Mouse (Mus musculus) liver, postnatal 0 days (tissue): ENCODE results near the gene Ncbp2. TPM values are rescaled to one million over a fixed set of nuclear protein-coding genes. Genes with fewer than 3 reads are reported as not detected.
"Not testable (repeated sequence)": the region's sequence is repeated elsewhere in the genome, so short reads cannot be mapped to it uniquely, and the experiment has no call there.

Source experiments
- ATAC-seq: fragments of 200-750 bp; cut with Nextera tagmentation; 2 replicates; pipeline ENCODE4 v1.8.0; 2017; ENCODE audit warnings: mild to moderate bottlenecking, moderate library complexity
- DNase-seq: peaks from one replicate; pipeline ENCODE4 v3.0.0-alpha.2; 2016
- H3K27ac ChIP-seq: fragments of 300-500 bp; sonication (generic); 2 replicates; pipeline ENCODE4 v1.5.1; 2014; ENCODE audit warnings: antibody characterized with exemption, moderate library complexity, mild to moderate bottlenecking, low read depth
- H3K27me3 ChIP-seq: fragments of 300-500 bp; sonication (generic); 2 replicates; pipeline ENCODE4 v1.6.1; 2014; ENCODE audit warnings: low read length, control low read depth, mixed read lengths; ENCODE audit not compliant: insufficient read depth
- H3K36me3 ChIP-seq: fragments of 300-500 bp; sonication (generic); replicated peaks from 2 replicates; pipeline ENCODE4 v1.6.1; 2014; ENCODE audit warnings: mild to moderate bottlenecking, control low read depth, low read length, moderate library complexity, mixed read lengths; ENCODE audit not compliant: insufficient read depth
- H3K4me1 ChIP-seq: fragments of 300-500 bp; sonication (generic); 2 replicates; pipeline ENCODE4 v1.6.1; 2014; ENCODE audit warnings: antibody characterized with exemption, mild to moderate bottlenecking, control low read depth; ENCODE audit not compliant: insufficient read depth
- H3K4me2 ChIP-seq: fragments of 300-500 bp; sonication (generic); 2 replicates; pipeline ENCODE4 v1.6.1; 2014; ENCODE audit warnings: low read depth, mild to moderate bottlenecking, low read length, moderate library complexity, mixed read lengths
- H3K4me3 ChIP-seq: fragments of 300-500 bp; sonication (generic); 2 replicates; pipeline ENCODE4 v1.5.1; 2014; ENCODE audit warnings: low read depth, low read length
- H3K9ac ChIP-seq: fragments of 300-500 bp; sonication (generic); replicated peaks from 2 replicates; pipeline ENCODE4 v1.6.1; 2014; ENCODE audit warnings: mild to moderate bottlenecking, moderate library complexity
- H3K9me3 ChIP-seq: fragments of 300-500 bp; sonication (generic); 2 replicates; pipeline ENCODE4 v1.6.1; 2016; ENCODE audit warnings: mild to moderate bottlenecking, control low read depth, low read length, mixed read lengths
- CTCF ChIP-seq: sonication (generic); IDR thresholded peaks from 2 replicates; pipeline ENCODE4 v1.5.1; 2016; ENCODE audit warnings: antibody characterized with exemption, low read depth
- EP300 ChIP-seq: IDR thresholded peaks from 2 replicates; pipeline ENCODE4 v1.6.1; 2016; ENCODE audit warnings: antibody characterized with exemption, low read depth, mild to moderate bottlenecking
- WGBS: fragments of 180-500 bp; shearing (Covaris S2); extraction: QIAGEN DNeasy Blood & Tissue Kit; methylation state at CpG from one replicate; pipeline ENCODE4 v1.1.7; 2014; ENCODE audit not compliant: insufficient replicate concordance; 5-methylcytosine and 5-hydroxymethylcytosine counted together
- polyA plus RNA-seq: library from polyadenylated mRNA; unstranded; fragments of >200 nt; fragmentation: Nextera tagmentation; extraction: Ambion mirVana; gene quantifications from 2 replicates; pipeline ENCODE4 v1.2.1, GENCODE M21; 2015

Ncbp2 gene
- polyA plus RNA-seq, 1 experiment from 2014 or later: 21.4 TPM

DNA sequence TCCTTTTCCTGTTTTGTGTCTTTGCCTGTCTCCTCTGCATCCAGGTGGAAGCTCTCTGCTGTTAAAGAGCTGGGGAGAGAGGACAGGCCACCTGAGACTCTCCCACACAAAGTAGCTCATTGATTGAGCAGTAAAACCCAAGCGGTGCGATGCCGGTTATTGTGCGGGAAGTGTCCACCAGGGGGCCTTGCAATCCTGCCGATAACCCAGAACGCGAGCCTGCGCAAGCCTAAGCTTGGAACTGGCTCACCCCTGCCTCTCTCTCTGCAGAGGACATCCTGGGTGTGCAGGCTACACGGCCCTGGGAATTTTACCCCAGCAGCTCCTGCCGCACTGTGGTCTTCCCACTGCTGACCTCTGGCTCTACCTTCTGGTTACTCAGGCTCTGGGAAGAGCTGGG lies 4.3 kb upstream of the Ncbp2 start:
- ATAC-seq: peak; percentile 15; the same call in 1 of the 2 replicates
- H3K4me2 ChIP-seq: no peak overlapping the region
- H3K4me3 ChIP-seq: no peak overlapping the region
- H3K9me3 ChIP-seq: no peaks in the 10 kb centered on the region
- 5% methylated on average over 10 of the region's 10 CpGs for WGBS
- H3K9ac ChIP-seq: no peak overlapping the region
- TF ChIP-seq CTCF (peak; percentile 91), EP300 (no peak)
- DNase-seq: peak; percentile 86
- H3K27me3 ChIP-seq: no peaks in the 10 kb centered on the region
- H3K4me1 ChIP-seq: peaks cover 15% of the 10 kb centered on the region
- 0 out of 2 replicates have a peak, but pooled peaks cover 2% of the 10 kb centered on the region for H3K36me3 ChIP-seq
- H3K27ac ChIP-seq: no peak overlapping the region

DNA sequence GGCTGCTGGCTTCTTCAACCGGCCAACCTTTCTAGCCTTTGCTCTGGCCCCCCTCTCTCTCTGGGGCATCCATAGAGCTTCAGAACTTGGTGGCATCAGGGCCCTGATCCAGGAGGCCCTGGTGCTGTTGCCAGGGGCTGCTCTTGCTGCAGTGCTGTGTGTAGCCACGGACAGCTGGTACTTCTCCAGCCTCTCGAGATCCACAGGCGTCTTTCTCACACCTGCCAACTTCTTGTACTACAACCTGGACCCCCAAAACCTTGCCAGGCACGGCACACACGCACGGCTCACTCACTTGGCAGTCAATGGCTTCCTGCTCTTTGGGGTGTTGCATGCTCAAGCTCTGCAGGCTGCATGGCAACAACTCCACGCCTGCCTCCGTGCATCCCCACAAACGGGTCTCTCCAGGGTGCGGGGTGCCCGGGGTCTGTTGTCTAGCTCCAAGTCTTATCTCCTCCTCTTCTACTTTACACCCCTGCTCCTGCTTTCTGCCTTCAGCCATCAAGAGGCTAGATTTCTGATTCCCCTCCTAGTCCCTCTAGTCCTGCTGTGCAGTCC lies 3.5 kb upstream of the Ncbp2 start:
- TF ChIP-seq EP300: no peak
- TF ChIP-seq CTCF: no peak
- DNase-seq: no peak
- ATAC-seq: no peak
- H3K9ac ChIP-seq: no peak overlapping the region
- H3K27ac ChIP-seq: no peak overlapping the region
- no peak overlapping the region for H3K4me3 ChIP-seq
- 0 out of 2 replicates have a peak, but pooled peaks cover 2% of the 10 kb centered on the region for H3K36me3 ChIP-seq
- no peak overlapping the region for H3K4me2 ChIP-seq
- 79% methylated on average over 12 of the region's 12 CpGs for WGBS
- no peaks in the 10 kb centered on the region for H3K27me3 ChIP-seq
- H3K4me1 ChIP-seq: peaks cover 21% of the 10 kb centered on the region
- no peaks in the 10 kb centered on the region for H3K9me3 ChIP-seq

DNA sequence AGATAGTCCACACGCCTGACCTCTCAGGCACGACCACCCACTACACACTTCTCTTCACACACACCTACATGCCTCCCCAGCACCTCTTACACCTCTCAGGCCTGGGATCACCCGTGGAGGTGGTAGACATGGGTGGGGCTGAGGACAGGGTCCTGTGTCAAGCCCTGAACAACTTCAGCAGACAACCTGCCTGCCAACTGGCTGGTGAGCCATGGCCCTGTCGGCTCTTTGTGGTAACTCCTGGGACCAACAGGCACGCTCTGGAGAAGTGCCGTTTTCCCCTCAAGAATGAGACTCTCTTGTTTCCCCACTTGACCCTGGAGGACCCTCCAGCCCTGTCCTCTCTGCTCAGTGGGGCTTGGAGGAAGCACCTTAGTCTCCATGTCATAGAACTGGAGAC lies 2.9 kb upstream of the Ncbp2 start:
- TF ChIP-seq EP300 (no peak), CTCF (no peak)
- H3K4me2 ChIP-seq: no peak overlapping the region
- peaks cover 21% of the 10 kb centered on the region for H3K4me1 ChIP-seq
- DNase-seq: no peak
- no peak overlapping the region for H3K9ac ChIP-seq
- H3K36me3 ChIP-seq: 0 out of 2 replicates have a peak, but pooled peaks cover 2% of the 10 kb centered on the region
- WGBS: 84% methylated on average over 6 of the region's 6 CpGs
- ATAC-seq: no peak
- H3K9me3 ChIP-seq: no peaks in the 10 kb centered on the region
- no peak overlapping the region for H3K27ac ChIP-seq
- H3K4me3 ChIP-seq: no peak overlapping the region
- no peaks in the 10 kb centered on the region for H3K27me3 ChIP-seq

DNA sequence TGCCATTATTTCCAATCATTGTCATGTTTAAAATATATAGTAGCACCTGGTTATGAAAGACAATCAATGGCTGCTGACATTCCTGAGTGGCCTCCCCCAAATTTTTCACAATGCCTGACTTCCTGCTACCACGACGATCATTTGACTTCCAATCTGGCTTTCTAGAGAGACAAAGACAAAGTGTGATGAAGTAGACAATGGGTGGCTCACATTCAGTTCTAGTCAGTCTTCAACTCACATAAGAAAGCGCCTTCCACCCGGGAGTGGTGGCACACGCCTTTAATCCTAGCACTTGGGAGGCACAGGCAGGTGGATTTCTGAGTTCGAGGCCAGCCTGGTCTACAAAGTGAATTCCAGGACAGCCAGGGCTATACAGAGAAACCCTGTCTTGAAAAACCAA lies 2.3 kb upstream of the Ncbp2 start:
- H3K9ac ChIP-seq, H3K9me3 ChIP-seq, ATAC-seq, H3K4me2 ChIP-seq, H3K4me3 ChIP-seq, H3K27ac ChIP-seq, H3K36me3 ChIP-seq, DNase-seq, H3K27me3 ChIP-seq: not testable (repeated sequence)
- 77% methylated on average over 6 of the region's 6 CpGs for WGBS
- peaks cover 21% of the 10 kb centered on the region for H3K4me1 ChIP-seq

DNA sequence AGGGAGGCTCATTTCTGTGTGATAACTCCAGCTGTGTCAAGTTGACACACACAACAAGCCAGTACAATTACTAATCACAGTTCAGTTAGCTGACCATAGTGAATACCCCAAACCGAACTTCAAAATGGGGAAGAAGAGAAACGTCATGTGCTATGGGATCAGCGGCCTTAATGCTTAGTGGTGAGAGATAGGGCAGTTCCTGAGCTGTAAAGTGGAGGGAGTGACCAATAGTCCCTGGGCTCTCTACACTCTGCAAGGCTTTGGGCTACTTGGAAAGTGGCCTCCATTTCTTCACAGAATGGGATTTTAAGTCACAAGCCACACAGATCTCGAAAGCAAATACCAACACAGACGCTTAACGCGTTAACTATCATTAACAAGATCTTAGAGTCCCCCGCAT lies 980 bp upstream of the Ncbp2 start:
- Histone ChIP-seq H3K4me2 (peak overlapping the region; percentile 89), H3K4me3 (peak overlapping the region; percentile 79), H3K27ac (peak overlapping the region; percentile 85), H3K36me3 (0 out of 2 replicates have a peak, but pooled peaks cover 4% of the 10 kb centered on the region), H3K9ac (peak overlapping the region; percentile 88), H3K27me3 (no peaks in the 10 kb centered on the region), H3K4me1 (peaks cover 21% of the 10 kb centered on the region), H3K9me3 (no peaks in the 10 kb centered on the region)
- TF ChIP-seq CTCF (no peak), EP300 (no peak)
- DNase-seq: no peak
- ATAC-seq: 0 out of 2 replicates have a peak, but pooled peaks have one; percentile 11
- WGBS: 7% methylated on average over 8 of the region's 8 CpGs

DNA sequence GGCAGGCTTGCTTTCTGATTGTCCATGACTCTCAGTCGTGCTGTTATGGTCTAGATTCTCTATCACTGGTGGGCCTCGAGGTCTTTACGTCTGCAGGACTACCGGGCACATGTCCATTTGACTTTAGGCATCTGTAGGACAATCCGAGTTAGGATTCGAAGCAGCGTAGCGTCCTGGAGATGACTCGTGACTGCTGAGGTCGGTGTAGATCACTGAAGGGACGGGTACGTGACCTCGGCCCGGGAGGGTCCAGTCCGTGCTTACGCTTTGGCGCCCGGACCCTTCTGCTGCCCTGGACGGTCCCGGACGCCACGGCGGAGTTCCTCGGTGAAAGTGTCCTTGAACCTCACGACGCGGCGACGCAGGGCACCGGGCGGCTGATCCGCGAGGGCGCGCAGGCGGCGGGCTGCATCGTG lies 404 bp upstream of the Ncbp2 start:
- Histone ChIP-seq H3K9ac (peak overlapping the region; percentile 88), H3K36me3 (0 out of 2 replicates have a peak, but pooled peaks cover 4% of the 10 kb centered on the region), H3K27ac (peak overlapping the region; percentile 85), H3K27me3 (no peaks in the 10 kb centered on the region), H3K4me3 (peak overlapping the region; percentile 79), H3K4me1 (peaks cover 21% of the 10 kb centered on the region), H3K9me3 (no peaks in the 10 kb centered on the region), H3K4me2 (peak overlapping the region; percentile 89)
- ATAC-seq: peak; percentile 2; the same call in 1 of the 2 replicates
- 3% methylated on average over 38 of the region's 38 CpGs for WGBS
- no peak for DNase-seq
- no peak for TF ChIP-seq EP300
- TF ChIP-seq CTCF: no peak
